Mouse (Mus musculus) myocyte (in vitro differentiated cells): ENCODE results near the gene Ryr1. TPM values are rescaled to one million over a fixed set of nuclear protein-coding genes. Genes with fewer than 3 reads are reported as not detected.

ENCODE experiments used
- H3K27me3 ChIP-seq: one replicate; pipeline ENCODE4 v1.6.1; 2011; ENCODE audit not compliant: control insufficient read depth, insufficient read depth, insufficient read length
- H3K36me3 ChIP-seq: one replicate; pipeline ENCODE4 v1.6.1; 2011; ENCODE audit not compliant: control insufficient read depth, insufficient read depth
- H3K4me2 ChIP-seq: one replicate; pipeline ENCODE4 v1.6.1; 2011; ENCODE audit warnings: low read depth, control low read depth
- H3K4me3 ChIP-seq: one replicate; pipeline ENCODE4 v1.5.1; 2011; ENCODE audit warnings: mild to moderate bottlenecking, control low read depth, moderate library complexity
- H3K79me2 ChIP-seq: one replicate; pipeline ENCODE4 v1.6.1; 2011; ENCODE audit not compliant: control insufficient read depth, insufficient read depth
- H3ac ChIP-seq: one replicate; pipeline ENCODE4 v1.6.1; 2011; ENCODE audit not compliant: control insufficient read depth, insufficient read length
- CEBPB ChIP-seq: IDR thresholded peaks from 2 replicates; pipeline ENCODE4 v1.6.1; 2011; ENCODE audit warnings: mild to moderate bottlenecking, moderate library complexity; ENCODE audit not compliant: poor library complexity, insufficient read depth, severe bottlenecking
- E2F4 ChIP-seq: IDR thresholded peaks from one replicate; pipeline ENCODE4 v1.6.1; 2011; ENCODE audit warnings: mild to moderate bottlenecking, control low read depth, moderate library complexity; ENCODE audit not compliant: insufficient read depth
- MAX ChIP-seq: IDR thresholded peaks from one replicate; pipeline ENCODE4 v1.6.1; 2011; ENCODE audit warnings: low read depth, mild to moderate bottlenecking, control low read depth
- MYOD1 ChIP-seq, 3 experiments: IDR thresholded peaks; one replicate each; pipeline ENCODE4 v1.6.1; 2011; ENCODE audit warnings: control low read depth in 2 of 3, low read depth in 2 of 3, mild to moderate bottlenecking in 2 of 3, moderate library complexity in 1 of 3; ENCODE audit not compliant: insufficient read length in 2 of 3, control insufficient read depth in 1 of 3
- MYOG ChIP-seq, 3 experiments: IDR thresholded peaks; one replicate each; pipeline ENCODE4 v1.6.1; 2011; ENCODE audit warnings: control low read depth in 2 of 3, low read depth in 2 of 3, mild to moderate bottlenecking in 2 of 3; ENCODE audit not compliant: insufficient read length in 2 of 3, control insufficient read depth in 1 of 3, insufficient read depth in 1 of 3
- POLR2A ChIP-seq: IDR thresholded peaks from one replicate; pipeline ENCODE4 v1.6.1; 2011; ENCODE audit warnings: low read depth, mild to moderate bottlenecking, control low read depth, moderate library complexity; ENCODE audit not compliant: insufficient read length
- POLR2AphosphoS2 ChIP-seq: IDR thresholded peaks from one replicate; pipeline ENCODE4 v1.6.1; 2011; ENCODE audit warnings: low read depth, control low read depth; ENCODE audit not compliant: insufficient read length
- REST ChIP-seq: IDR thresholded peaks from one replicate; pipeline ENCODE4 v1.6.1; 2011; ENCODE audit warnings: mild to moderate bottlenecking, control low read depth, moderate library complexity; ENCODE audit not compliant: insufficient read depth, insufficient read length
- SRF ChIP-seq: IDR thresholded peaks from one replicate; pipeline ENCODE4 v1.6.1; 2011; ENCODE audit warnings: low read depth; ENCODE audit not compliant: control insufficient read depth, insufficient read length
- TCF12 ChIP-seq: IDR thresholded peaks from one replicate; pipeline ENCODE4 v1.6.1; 2011; ENCODE audit warnings: mild to moderate bottlenecking, control low read depth; ENCODE audit not compliant: poor library complexity, insufficient read depth, severe bottlenecking
- TCF3 ChIP-seq: IDR thresholded peaks from one replicate; pipeline ENCODE4 v1.6.1; 2011; ENCODE audit warnings: low read depth, control low read depth; ENCODE audit not compliant: insufficient read length
- USF1 ChIP-seq: IDR thresholded peaks from one replicate; pipeline ENCODE4 v1.6.1; 2011; ENCODE audit warnings: low read depth, mild to moderate bottlenecking, control low read depth, moderate library complexity
- polyA plus RNA-seq: library from polyadenylated mRNA; unstranded; fragments of >200 nt; fragmentation: generic; extraction: Trizol; gene quantifications from one replicate; pipeline ENCODE4 v1.2.1, GENCODE M21; 2012; ENCODE audit warnings: missing spikeins

Gene Ryr1
- polyA plus RNA-seq, 1 experiment: 73.1 TPM

DNA sequence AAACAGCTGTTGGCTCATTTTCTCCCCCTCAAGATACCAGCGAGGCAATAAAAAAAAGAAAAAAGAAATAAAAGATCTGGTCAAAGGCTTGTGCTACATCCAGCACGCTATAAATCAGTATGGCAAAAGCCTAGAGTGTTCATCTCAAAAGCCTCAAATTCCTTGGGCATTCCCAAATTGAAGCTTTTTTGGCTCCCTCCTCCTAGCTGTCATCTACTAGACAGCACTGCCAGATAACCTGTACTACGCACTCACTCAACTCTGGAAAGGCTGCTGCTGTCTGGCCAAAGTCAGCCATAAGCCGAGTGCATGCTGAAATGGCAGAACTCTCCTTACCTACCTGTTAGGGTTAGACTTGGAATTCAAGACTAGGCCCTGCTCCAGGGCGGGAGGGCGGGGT lies 167.7 kb downstream of the Ryr1 start:
- no peak overlapping the region for H3ac ChIP-seq
- H3K36me3 ChIP-seq: no peaks in the 10 kb centered on the region
- peak overlapping the region; percentile 56 for H3K4me3 ChIP-seq
- H3K27me3 ChIP-seq: no peaks in the 10 kb centered on the region
- TF ChIP-seq TCF12: no peak
- TF ChIP-seq MAX: no peak
- H3K79me2 ChIP-seq: peaks cover 86% of the 10 kb centered on the region
- H3K4me2 ChIP-seq: peak overlapping the region; percentile 83

DNA sequence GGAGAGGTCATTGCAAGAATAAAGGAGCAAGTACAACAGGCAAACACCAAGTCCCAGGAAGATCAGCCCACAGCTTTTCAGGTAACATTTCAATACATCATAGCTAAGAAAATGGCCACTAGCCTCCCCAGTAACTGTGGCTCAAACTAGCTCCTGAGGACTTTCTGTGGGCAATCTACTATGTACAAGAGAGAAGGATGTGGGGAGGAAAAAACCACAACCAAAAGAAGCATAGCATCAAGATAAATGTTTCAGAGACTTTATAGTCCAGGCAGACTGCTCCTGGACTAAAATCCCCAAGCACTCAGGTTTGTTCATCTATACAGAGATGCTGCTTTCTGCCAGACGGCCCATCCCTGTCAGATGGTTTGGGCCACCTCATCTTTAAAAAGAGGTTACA lies 168.7 kb downstream of the Ryr1 start:
- peaks cover 88% of the 10 kb centered on the region for H3K79me2 ChIP-seq
- H3ac ChIP-seq: no peak overlapping the region
- H3K4me3 ChIP-seq: no peak overlapping the region
- H3K4me2 ChIP-seq: peak overlapping the region; percentile 83
- no peaks in the 10 kb centered on the region for H3K36me3 ChIP-seq
- no peaks in the 10 kb centered on the region for H3K27me3 ChIP-seq
- no peak for TF ChIP-seq POLR2A
- TF ChIP-seq TCF3: no peak
- TF ChIP-seq USF1: no peak
- no peak for TF ChIP-seq REST
- TF ChIP-seq MAX: no peak
- no peak for TF ChIP-seq CEBPB
- TF ChIP-seq SRF: no peak
- TF ChIP-seq TCF12: no peak
- TF ChIP-seq MYOG (IDR thresholded peaks at IDR 0.05; ENCODE audit: control insufficient read depth in 1 of 3, insufficient read depth in 1 of 3, insufficient read length in 2 of 3, low read depth in 2 of 3): no peak
- no peak for TF ChIP-seq MYOD1 (IDR thresholded peaks at IDR 0.05; ENCODE audit: control insufficient read depth in 1 of 3, insufficient read length in 2 of 3, low read depth in 2 of 3)
- TF ChIP-seq POLR2AphosphoS2: no peak
- TF ChIP-seq E2F4: no peak

DNA sequence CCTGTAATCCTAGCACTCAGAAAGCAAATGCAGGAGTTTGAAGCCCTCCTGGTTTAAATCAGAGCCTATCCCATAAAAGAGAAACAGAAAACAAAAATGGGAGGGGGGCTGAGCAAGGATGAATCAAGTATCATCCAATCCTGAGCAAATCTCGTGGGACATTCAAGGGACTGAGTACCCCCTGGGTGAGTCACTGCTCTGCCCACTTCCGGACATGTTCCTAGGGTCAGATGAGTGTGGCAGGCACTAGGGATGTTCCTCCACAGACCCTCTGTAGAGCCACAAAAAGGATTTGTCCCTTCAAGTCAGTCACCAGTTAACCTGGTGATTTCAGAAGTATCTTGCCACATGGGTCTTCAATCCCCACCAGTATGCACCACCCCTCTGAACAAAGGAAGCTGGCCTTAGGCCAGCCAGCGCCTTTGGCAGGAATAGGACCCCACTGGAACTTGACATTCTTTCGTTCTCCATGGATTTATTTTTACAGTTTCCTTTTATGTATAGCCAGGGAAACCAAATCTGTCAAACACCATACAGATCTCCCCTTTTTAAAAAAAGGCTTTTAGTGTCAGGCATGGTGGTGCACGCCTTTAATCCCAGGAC lies 169.6 kb downstream of the Ryr1 start:
- Histone ChIP-seq H3K4me3 (no peak overlapping the region), H3ac (no peak overlapping the region), H3K27me3 (no peaks in the 10 kb centered on the region), H3K4me2 (peak overlapping the region; percentile 83), H3K79me2 (peaks cover 88% of the 10 kb centered on the region), H3K36me3 (peaks cover under 1% of the 10 kb centered on the region)
- TF ChIP-seq REST: no peak
- no peak for TF ChIP-seq MYOD1 (IDR thresholded peaks at IDR 0.05; ENCODE audit: control insufficient read depth in 1 of 3, insufficient read length in 2 of 3, low read depth in 2 of 3)
- TF ChIP-seq CEBPB: no peak
- TF ChIP-seq USF1: no peak
- TF ChIP-seq SRF: no peak
- no peak for TF ChIP-seq POLR2AphosphoS2

DNA sequence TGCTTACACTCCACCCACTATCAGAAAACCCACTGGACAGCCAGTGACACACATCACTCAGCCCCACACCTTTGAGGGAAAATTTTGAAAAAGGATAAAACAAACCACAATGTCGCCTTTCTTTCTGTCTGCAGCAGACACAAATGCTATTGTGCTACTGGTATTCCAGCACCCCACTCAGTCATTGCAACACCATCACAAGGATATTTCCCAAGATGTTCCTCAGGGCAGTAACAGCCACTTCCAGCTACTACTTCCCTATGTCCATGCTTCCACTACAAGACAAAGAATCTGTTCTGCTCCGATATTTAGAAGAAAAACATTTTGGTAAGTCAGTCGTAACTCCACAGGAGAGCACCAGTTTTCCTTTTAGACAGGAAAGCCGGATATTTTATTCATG lies 170.2 kb downstream of the Ryr1 start:
- TF ChIP-seq REST: no peak
- peak; percentile 74 for TF ChIP-seq CEBPB
- Histone ChIP-seq H3K36me3 (peaks cover 5% of the 10 kb centered on the region), H3ac (no peak overlapping the region), H3K27me3 (no peaks in the 10 kb centered on the region), H3K4me3 (no peak overlapping the region), H3K4me2 (peak overlapping the region; percentile 83), H3K79me2 (peaks cover 88% of the 10 kb centered on the region)

DNA sequence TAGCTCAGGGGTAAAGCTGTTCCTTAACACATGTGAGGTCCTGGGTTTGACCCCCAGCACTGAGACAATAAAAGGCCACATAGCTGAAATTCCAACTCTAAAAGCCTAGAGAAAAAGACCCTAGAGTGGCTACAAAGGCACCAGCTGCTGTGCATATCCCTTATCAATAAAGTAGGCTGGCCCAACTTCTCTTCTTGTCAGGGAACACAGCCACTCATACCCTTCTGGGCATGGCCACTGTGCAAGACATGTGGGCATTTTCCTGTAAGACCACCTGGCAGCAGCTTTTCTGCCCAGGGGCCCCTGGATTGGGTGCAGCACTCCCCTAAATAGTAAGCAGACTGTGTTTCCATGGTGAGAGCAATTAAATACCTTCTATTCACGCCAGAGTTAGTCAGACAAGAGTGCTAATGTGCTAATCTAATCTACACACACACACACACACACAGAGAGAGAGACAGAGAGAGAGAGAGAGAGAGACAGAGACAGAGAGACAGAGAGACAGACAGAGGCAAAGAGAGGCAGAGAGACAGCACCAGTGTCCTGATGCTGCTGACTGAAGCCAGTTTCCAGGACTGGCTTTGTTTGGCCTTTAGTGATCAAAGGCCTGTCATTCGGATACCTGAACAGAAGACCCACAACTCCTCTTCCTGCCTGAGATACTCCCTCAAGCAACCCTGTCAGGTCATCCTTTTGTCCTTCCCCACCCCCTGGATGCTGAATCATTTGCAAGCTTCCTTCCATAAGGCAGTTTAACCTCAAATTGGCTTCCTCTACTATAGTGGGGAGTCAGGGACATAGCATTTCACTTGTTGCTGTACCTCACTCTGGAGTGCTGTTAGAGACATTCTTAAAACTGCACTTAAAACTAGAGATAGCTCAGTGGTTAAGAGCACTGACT lies 171.3 kb downstream of the Ryr1 start:
- H3K79me2 ChIP-seq: peaks cover 88% of the 10 kb centered on the region

More for the DNA sequence above, 171.3 kb downstream of the Ryr1 start:
- TF ChIP-seq MYOD1 (IDR thresholded peaks at IDR 0.05; ENCODE audit: control insufficient read depth in 1 of 3, insufficient read length in 2 of 3, low read depth in 2 of 3) (no peak), SRF (no peak), CEBPB (no peak), POLR2A (no peak), POLR2AphosphoS2 (no peak), TCF12 (no peak), MYOG (IDR thresholded peaks at IDR 0.05; ENCODE audit: control insufficient read depth in 1 of 3, insufficient read depth in 1 of 3, insufficient read length in 2 of 3, low read depth in 2 of 3) (no peak), E2F4 (no peak), MAX (no peak), TCF3 (no peak), REST (no peak), USF1 (no peak)
- no peak overlapping the region for H3K4me3 ChIP-seq
- no peak overlapping the region for H3ac ChIP-seq
- peak overlapping the region; percentile 70 for H3K4me2 ChIP-seq
- H3K27me3 ChIP-seq: no peaks in the 10 kb centered on the region
- H3K36me3 ChIP-seq: peaks cover 5% of the 10 kb centered on the region

Other genes with a start within 250 kb of the Ryr1 start
- 0.24 TPM for gene Capn12, start 243.8 kb downstream of the Ryr1 start, polyA plus RNA-seq
- 270 TPM for gene Actn4, start 162.8 kb downstream of the Ryr1 start, polyA plus RNA-seq
- gene Eif3k, start 143.3 kb downstream of the Ryr1 start, polyA plus RNA-seq: 335 TPM
- gene Map4k1, start 143.1 kb downstream of the Ryr1 start, polyA plus RNA-seq: 0.18 TPM
- gene Rasgrp4, start 9.7 kb upstream of the Ryr1 start, polyA plus RNA-seq: 0.01 TPM
- 11.6 TPM for gene Fam98c, start 31.1 kb upstream of the Ryr1 start, polyA plus RNA-seq
- gene Ggn, start 45.0 kb upstream of the Ryr1 start, polyA plus RNA-seq: 0.89 TPM
- 4.1 TPM for gene Spred3, start 45.2 kb upstream of the Ryr1 start, polyA plus RNA-seq
- gene Psmd8, start 55.5 kb upstream of the Ryr1 start, polyA plus RNA-seq: 404 TPM
- not detected for gene Catsperg1, start 88.9 kb upstream of the Ryr1 start, polyA plus RNA-seq
- gene Kcnk6, start 107.3 kb upstream of the Ryr1 start, polyA plus RNA-seq: 0.01 TPM
- gene Yif1b, start 113.2 kb upstream of the Ryr1 start, polyA plus RNA-seq: 166 TPM
- 42.4 TPM for gene 2200002D01Rik, start 123.3 kb upstream of the Ryr1 start, polyA plus RNA-seq
- gene Spint2, start 156.7 kb upstream of the Ryr1 start, polyA plus RNA-seq: 0.10 TPM
- gene Ppp1r14a, start 164.1 kb upstream of the Ryr1 start, polyA plus RNA-seq: 0.35 TPM
- 3.4 TPM for gene Dpf1, start 178.8 kb upstream of the Ryr1 start, polyA plus RNA-seq